Mouse (Mus musculus): ENCODE measurements around the gene Olfr24. TPM values are rescaled to one million over a fixed set of nuclear protein-coding genes. Genes with fewer than 3 reads are reported as not detected.

Olfr24 gene
- polyA plus RNA-seq (2015; fragmentation: Nextera tagmentation; extraction: Ambion mirVana) = not detected in 2 replicates

GRCm38 (mm10) chr9:18763896-18764295, at the start of gene Olfr24:
Gene Olfr24 (minus strand): TSS chr9:18763996.

Other genes starting within 250 kb of the Olfr24 start
- gene Muc16, start 89.5 kb downstream of the Olfr24 start, polyA plus RNA-seq (2015; fragmentation: Nextera tagmentation; extraction: Ambion mirVana) = 2.1 and 3.2 TPM in 2 replicates
- not detected in 2 replicates for gene Olfr828, start 55.5 kb upstream of the Olfr24 start, polyA plus RNA-seq (2015; fragmentation: Nextera tagmentation; extraction: Ambion mirVana)
- not detected in 2 replicates for gene Olfr829, start 90.9 kb upstream of the Olfr24 start, polyA plus RNA-seq (2015; fragmentation: Nextera tagmentation; extraction: Ambion mirVana)
- gene Olfr830, start 110.7 kb upstream of the Olfr24 start, polyA plus RNA-seq (2015; fragmentation: Nextera tagmentation; extraction: Ambion mirVana) = not detected in 2 replicates
- gene Olfr832, start 173.1 kb upstream of the Olfr24 start, polyA plus RNA-seq (2015; fragmentation: Nextera tagmentation; extraction: Ambion mirVana) = not detected in 2 replicates
- not detected in 2 replicates for gene Olfr834, start 224.0 kb upstream of the Olfr24 start, polyA plus RNA-seq (2015; fragmentation: Nextera tagmentation; extraction: Ambion mirVana)

Data from urinary bladder, postnatal 0 days (tissue).